Mouse (Mus musculus): Measurements from ENCODE around the gene Rnf212b. TPM values are rescaled to one million over a fixed set of nuclear protein-coding genes. Genes with fewer than 3 reads are reported as not detected.
"Not testable (repeated sequence)": the region's sequence is repeated elsewhere in the genome, so short reads cannot be mapped to it uniquely, and the experiment has no call there.

Rnf212b gene
- polyA plus RNA-seq (2014; fragmentation: Nextera tagmentation; extraction: Ambion mirVana) = not detected in 2 replicates

- 87% methylated on average over 29 of the region's 29 CpGs for WGBS
- no peaks in the 10 kb centered on the region for H3K4me1 ChIP-seq (ENCODE audit: control insufficient read depth, insufficient read depth, low read length)
- no peaks in the 10 kb centered on the region for H3K36me3 ChIP-seq (ENCODE audit: control insufficient read depth, insufficient read depth, low read length)
These were observed at the start of gene Rnf212b for GRCm38 (mm10) chr14:54813991-54814390. Gene Rnf212b (plus strand): TSS chr14:54814141.

GRCm38 (mm10) chr14:54766937-54767336, 47.0 kb upstream of the Rnf212b start:
- H3K4me2 ChIP-seq (ENCODE audit: low read depth, low read length); ATAC-seq (ENCODE audit: low read depth); H3K36me3 ChIP-seq (ENCODE audit: control insufficient read depth, insufficient read depth, low read length); H3K9me3 ChIP-seq (ENCODE audit: control insufficient read depth, low read length); H3K4me1 ChIP-seq (ENCODE audit: control insufficient read depth, insufficient read depth, low read length); H3K4me3 ChIP-seq (ENCODE audit: low read depth, low read length); H3K9ac ChIP-seq (replicated peaks; ENCODE audit: low read depth, low read length); H3K27ac ChIP-seq (ENCODE audit: low read depth, low read length); H3K27me3 ChIP-seq (ENCODE audit: control insufficient read depth, insufficient read depth, low read length): not testable (repeated sequence)
- WGBS = 95% methylated on average over 5 of the region's 7 CpGs

More at GRCm38 (mm10) chr14:54813991-54814390, at the start of gene Rnf212b:
- H3K9me3 ChIP-seq (ENCODE audit: control insufficient read depth, low read length) = no peaks in the 10 kb centered on the region
- ATAC-seq (ENCODE audit: low read depth) = no peak
- H3K4me2 ChIP-seq (ENCODE audit: low read depth, low read length) = no peak within 1 kb of the TSS
- no peak within 1 kb of the TSS for H3K27ac ChIP-seq (ENCODE audit: low read depth, low read length)
- no peaks in the 10 kb centered on the region for H3K27me3 ChIP-seq (ENCODE audit: control insufficient read depth, insufficient read depth, low read length)
- no peak within 1 kb of the TSS for H3K4me3 ChIP-seq (ENCODE audit: low read depth, low read length)
- H3K9ac ChIP-seq (replicated peaks; ENCODE audit: low read depth, low read length) = no peak within 1 kb of the TSS

GRCm38 (mm10) chr14:54768314-54769067, 45.5 kb upstream of the Rnf212b start:
- WGBS = 89% methylated on average over 10 of the region's 10 CpGs
- Histone ChIP-seq H3K27ac (ENCODE audit: low read depth, low read length) (no peak overlapping the region), H3K4me1 (ENCODE audit: control insufficient read depth, insufficient read depth, low read length) (no peaks in the 10 kb centered on the region), H3K9me3 (ENCODE audit: control insufficient read depth, low read length) (no peaks in the 10 kb centered on the region), H3K4me2 (ENCODE audit: low read depth, low read length) (no peak overlapping the region), H3K36me3 (ENCODE audit: control insufficient read depth, insufficient read depth, low read length) (no peaks in the 10 kb centered on the region), H3K9ac (replicated peaks; ENCODE audit: low read depth, low read length) (no peak overlapping the region), H3K4me3 (ENCODE audit: low read depth, low read length) (no peak overlapping the region), H3K27me3 (ENCODE audit: control insufficient read depth, insufficient read depth, low read length) (no peaks in the 10 kb centered on the region)
- ATAC-seq (ENCODE audit: low read depth) = no peak

GRCm38 (mm10) chr14:54769068-54769425, 44.9 kb upstream of the Rnf212b start:
- 92% methylated on average over 5 of the region's 5 CpGs for WGBS
- ATAC-seq (ENCODE audit: low read depth) = no peak
- no peak overlapping the region for H3K27ac ChIP-seq (ENCODE audit: low read depth, low read length)
- H3K4me1 ChIP-seq (ENCODE audit: control insufficient read depth, insufficient read depth, low read length) = no peaks in the 10 kb centered on the region
- no peaks in the 10 kb centered on the region for H3K27me3 ChIP-seq (ENCODE audit: control insufficient read depth, insufficient read depth, low read length)
- H3K4me2 ChIP-seq (ENCODE audit: low read depth, low read length) = no peak overlapping the region
- no peaks in the 10 kb centered on the region for H3K36me3 ChIP-seq (ENCODE audit: control insufficient read depth, insufficient read depth, low read length)
- H3K9me3 ChIP-seq (ENCODE audit: control insufficient read depth, low read length) = no peaks in the 10 kb centered on the region
- no peak overlapping the region for H3K9ac ChIP-seq (replicated peaks; ENCODE audit: low read depth, low read length)
- no peak overlapping the region for H3K4me3 ChIP-seq (ENCODE audit: low read depth, low read length)

- WGBS = 94% methylated on average over 5 of the region's 5 CpGs
These were observed 43.6 kb upstream of the Rnf212b start for GRCm38 (mm10) chr14:54770373-54770772.

GRCm38 (mm10) chr14:54772333-54772856, 41.5 kb upstream of the Rnf212b start:
- 75% methylated on average over 20 of the region's 20 CpGs for WGBS
- Histone ChIP-seq H3K4me2 (ENCODE audit: low read depth, low read length) (no peak overlapping the region), H3K9ac (replicated peaks; ENCODE audit: low read depth, low read length) (no peak overlapping the region), H3K27me3 (ENCODE audit: control insufficient read depth, insufficient read depth, low read length) (no peaks in the 10 kb centered on the region), H3K4me3 (ENCODE audit: low read depth, low read length) (no peak overlapping the region), H3K9me3 (ENCODE audit: control insufficient read depth, low read length) (no peaks in the 10 kb centered on the region), H3K27ac (ENCODE audit: low read depth, low read length) (no peak overlapping the region), H3K36me3 (ENCODE audit: control insufficient read depth, insufficient read depth, low read length) (no peaks in the 10 kb centered on the region), H3K4me1 (ENCODE audit: control insufficient read depth, insufficient read depth, low read length) (no peaks in the 10 kb centered on the region)
- ATAC-seq (ENCODE audit: low read depth) = no peak

More at GRCm38 (mm10) chr14:54770373-54770772, 43.6 kb upstream of the Rnf212b start:
- H3K9ac ChIP-seq (replicated peaks; ENCODE audit: low read depth, low read length) = no peak overlapping the region
- no peak overlapping the region for H3K4me3 ChIP-seq (ENCODE audit: low read depth, low read length)
- no peak for ATAC-seq (ENCODE audit: low read depth)
- H3K4me1 ChIP-seq (ENCODE audit: control insufficient read depth, insufficient read depth, low read length) = no peaks in the 10 kb centered on the region
- H3K27me3 ChIP-seq (ENCODE audit: control insufficient read depth, insufficient read depth, low read length) = no peaks in the 10 kb centered on the region
- no peak overlapping the region for H3K27ac ChIP-seq (ENCODE audit: low read depth, low read length)
- no peaks in the 10 kb centered on the region for H3K9me3 ChIP-seq (ENCODE audit: control insufficient read depth, low read length)
- no peaks in the 10 kb centered on the region for H3K36me3 ChIP-seq (ENCODE audit: control insufficient read depth, insufficient read depth, low read length)
- no peak overlapping the region for H3K4me2 ChIP-seq (ENCODE audit: low read depth, low read length)

GRCm38 (mm10) chr14:54775534-54776041, 38.4 kb upstream of the Rnf212b start:
- ATAC-seq (ENCODE audit: low read depth) = no peak
- H3K4me1 ChIP-seq (ENCODE audit: control insufficient read depth, insufficient read depth, low read length) = no peaks in the 10 kb centered on the region
- WGBS = 89% methylated on average over 7 of the region's 7 CpGs
- no peaks in the 10 kb centered on the region for H3K9me3 ChIP-seq (ENCODE audit: control insufficient read depth, low read length)
- no peak overlapping the region for H3K9ac ChIP-seq (replicated peaks; ENCODE audit: low read depth, low read length)
- no peaks in the 10 kb centered on the region for H3K27me3 ChIP-seq (ENCODE audit: control insufficient read depth, insufficient read depth, low read length)
- H3K4me3 ChIP-seq (ENCODE audit: low read depth, low read length) = no peak overlapping the region
- H3K36me3 ChIP-seq (ENCODE audit: control insufficient read depth, insufficient read depth, low read length) = no peaks in the 10 kb centered on the region
- H3K27ac ChIP-seq (ENCODE audit: low read depth, low read length) = no peak overlapping the region
- H3K4me2 ChIP-seq (ENCODE audit: low read depth, low read length) = no peak overlapping the region

GRCm38 (mm10) chr14:54776768-54777167, 37.2 kb upstream of the Rnf212b start:
- no peak overlapping the region for H3K4me2 ChIP-seq (ENCODE audit: low read depth, low read length)
- 96% methylated on average over 5 of the region's 5 CpGs for WGBS
- no peak overlapping the region for H3K4me3 ChIP-seq (ENCODE audit: low read depth, low read length)
- no peak overlapping the region for H3K27ac ChIP-seq (ENCODE audit: low read depth, low read length)
- no peaks in the 10 kb centered on the region for H3K36me3 ChIP-seq (ENCODE audit: control insufficient read depth, insufficient read depth, low read length)
- H3K9me3 ChIP-seq (ENCODE audit: control insufficient read depth, low read length) = no peaks in the 10 kb centered on the region
- H3K4me1 ChIP-seq (ENCODE audit: control insufficient read depth, insufficient read depth, low read length) = no peaks in the 10 kb centered on the region
- no peaks in the 10 kb centered on the region for H3K27me3 ChIP-seq (ENCODE audit: control insufficient read depth, insufficient read depth, low read length)
- H3K9ac ChIP-seq (replicated peaks; ENCODE audit: low read depth, low read length) = no peak overlapping the region
- ATAC-seq (ENCODE audit: low read depth) = no peak

GRCm38 (mm10) chr14:54777893-54778292, 36.0 kb upstream of the Rnf212b start:
- H3K4me2 ChIP-seq (ENCODE audit: low read depth, low read length) = no peak overlapping the region
- H3K27me3 ChIP-seq (ENCODE audit: control insufficient read depth, insufficient read depth, low read length) = no peaks in the 10 kb centered on the region
- WGBS = 87% methylated on average over 4 of the region's 4 CpGs
- ATAC-seq (ENCODE audit: low read depth) = no peak
- no peak overlapping the region for H3K9ac ChIP-seq (replicated peaks; ENCODE audit: low read depth, low read length)
- H3K27ac ChIP-seq (ENCODE audit: low read depth, low read length) = no peak overlapping the region
- no peaks in the 10 kb centered on the region for H3K9me3 ChIP-seq (ENCODE audit: control insufficient read depth, low read length)
- no peaks in the 10 kb centered on the region for H3K36me3 ChIP-seq (ENCODE audit: control insufficient read depth, insufficient read depth, low read length)
- H3K4me3 ChIP-seq (ENCODE audit: low read depth, low read length) = no peak overlapping the region
- H3K4me1 ChIP-seq (ENCODE audit: control insufficient read depth, insufficient read depth, low read length) = no peaks in the 10 kb centered on the region

Measured in neural tube, embryonic 14.5 days (tissue).